Mouse (Mus musculus) subcutaneous adipose tissue, adult 2 months (tissue): ENCODE results near the gene Olfr872. TPM values are rescaled to one million over a fixed set of nuclear protein-coding genes. Genes with fewer than 3 reads are reported as not detected.

Experiments used
- polyA plus RNA-seq: library from polyadenylated mRNA; depleted of rRNA; stranded (reverse); fragments of >200 nt; gene quantifications from 2 replicates; pipeline ENCODE4 v1.2.3, GENCODE M21; 2012; ENCODE audit warnings: low replicate concordance; rRNA removed

The Olfr872 gene
- not detected in 2 replicates for polyA plus RNA-seq

DNA sequence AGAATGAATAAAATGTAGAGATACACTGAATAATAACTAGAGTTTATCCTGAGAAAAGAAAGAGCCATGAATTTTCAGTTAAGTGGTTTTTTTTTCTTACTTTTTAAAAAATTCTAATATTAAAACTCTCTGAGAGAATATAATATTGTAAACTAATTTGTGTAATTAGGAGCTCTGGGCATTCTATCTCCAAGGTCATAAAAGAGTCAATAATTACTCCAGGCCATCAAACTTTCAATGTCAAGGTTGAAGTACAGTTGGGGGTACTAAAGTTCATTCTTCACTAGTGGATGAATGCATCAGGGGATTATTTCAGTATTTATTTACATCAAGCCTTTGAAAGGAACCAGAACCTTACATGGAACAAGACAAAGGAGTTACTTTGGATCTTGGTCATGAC, at the start of gene Olfr872:
Olfr872 (plus strand) TSS at position 301 of the 400 bp plus-strand sequence.

GRCm38 (mm10) chr9:20211907-20212306, 25.0 kb upstream of the Olfr872 start, which contains the start of gene Olfr871:
Gene Olfr871 (plus strand): TSS chr9:20212207.

GRCm38 (mm10) chr9:20282051-20282450, 45.1 kb downstream of the Olfr872 start, which contains the start of gene Olfr39:
Gene Olfr39 (plus strand): TSS chr9:20282351.

DNA sequence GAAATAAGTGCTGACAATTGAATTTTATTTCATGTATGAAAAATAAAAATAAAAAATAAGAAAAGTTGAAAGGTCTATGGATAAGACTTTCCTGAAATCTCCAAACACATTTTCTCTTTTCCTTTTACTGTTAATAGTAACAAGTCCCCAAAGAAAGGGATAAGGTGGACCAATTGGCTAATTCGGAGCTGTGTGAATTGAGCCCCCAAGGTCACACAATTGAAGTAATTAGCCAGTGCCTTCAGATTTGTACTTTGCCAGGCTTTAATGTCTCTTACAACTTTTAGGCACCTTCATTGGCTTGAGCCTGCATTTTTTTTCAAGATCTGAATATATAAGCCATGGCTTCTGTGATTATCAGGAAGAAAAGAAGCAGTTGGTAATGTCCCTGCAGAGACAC, 61.3 kb downstream of the Olfr872 start, which contains the start of gene Olfr873:
Olfr873 (plus strand) TSS at position 301 of the 400 bp plus-strand sequence.

Other genes with a start within 250 kb of the Olfr872 start
- gene Olfr866, start 209.1 kb upstream of the Olfr872 start, polyA plus RNA-seq, result not detected in 2 replicates
- gene Olfr867, start 179.6 kb upstream of the Olfr872 start, polyA plus RNA-seq, result not detected in 2 replicates
- not detected in 2 replicates for gene Olfr868, start 138.5 kb upstream of the Olfr872 start, polyA plus RNA-seq
- not detected in 2 replicates for gene Olfr869, start 108.1 kb upstream of the Olfr872 start, polyA plus RNA-seq
- gene Olfr870, start 63.1 kb upstream of the Olfr872 start, polyA plus RNA-seq, result not detected in 2 replicates
- not detected in 2 replicates for gene Olfr871, start 24.9 kb upstream of the Olfr872 start, polyA plus RNA-seq
- not detected in 2 replicates for gene Olfr39, start 45.2 kb downstream of the Olfr872 start, polyA plus RNA-seq
- not detected in 2 replicates for gene Olfr873, start 61.4 kb downstream of the Olfr872 start, polyA plus RNA-seq
- gene Olfr18, start 99.0 kb downstream of the Olfr872 start, polyA plus RNA-seq, result 0.12 TPM in 1 of 2 replicates, not detected in the other
- gene Zfp560, start 148.1 kb downstream of the Olfr872 start, polyA plus RNA-seq, result 6.2 and 6.5 TPM in 2 replicates
- gene Zfp26, start 223.0 kb downstream of the Olfr872 start, polyA plus RNA-seq, result 2.7 and 4.2 TPM in 2 replicates